Mouse (Mus musculus) inflammation-experienced regulatory T-cells, adult 16 weeks (primary cell): ENCODE measurements around the gene Park7. TPM values are rescaled to one million over a fixed set of nuclear protein-coding genes. Genes with fewer than 3 reads are reported as not detected.

Experiments
- polyA plus RNA-seq: library from polyadenylated mRNA; unstranded; fragments of 100-300 nt; shearing (Covaris generic); gene quantifications from one replicate; pipeline ENCODE4 v1.2.1, GENCODE M21; 2017

Park7 gene
- 391 TPM for polyA plus RNA-seq

GRCm38 (mm10) chr4:150914290-150914733 is at the start of gene Park7, which contains the start of gene Tnfrsf9:
Park7 (minus strand) TSS chr4:150914437.
Tnfrsf9 (plus strand) TSS chr4:150914562.

GRCm38 (mm10) chr4:150853680-150854461 is 60.4 kb downstream of the Park7 start, which contains the start of gene Errfi1:
Errfi1 (plus strand) TSS chr4:150853919.

Other genes starting within 250 kb of the Park7 start
- 2.8 TPM for gene Errfi1, start 60.5 kb downstream of the Park7 start, polyA plus RNA-seq
- 317 TPM for gene Tnfrsf9, start 125 bp upstream of the Park7 start, polyA plus RNA-seq
- gene Uts2, start 82.7 kb upstream of the Park7 start, polyA plus RNA-seq, result not detected
- 1.6 TPM for gene Per3, start 130.2 kb upstream of the Park7 start, polyA plus RNA-seq
- gene Vamp3, start 143.5 kb upstream of the Park7 start, polyA plus RNA-seq, result 60.3 TPM
- not detected for gene Gm13090, start 175.1 kb upstream of the Park7 start, polyA plus RNA-seq